Mouse (Mus musculus): ENCODE results near the gene Ankfy1.

Ankfy1 gene

DNA sequence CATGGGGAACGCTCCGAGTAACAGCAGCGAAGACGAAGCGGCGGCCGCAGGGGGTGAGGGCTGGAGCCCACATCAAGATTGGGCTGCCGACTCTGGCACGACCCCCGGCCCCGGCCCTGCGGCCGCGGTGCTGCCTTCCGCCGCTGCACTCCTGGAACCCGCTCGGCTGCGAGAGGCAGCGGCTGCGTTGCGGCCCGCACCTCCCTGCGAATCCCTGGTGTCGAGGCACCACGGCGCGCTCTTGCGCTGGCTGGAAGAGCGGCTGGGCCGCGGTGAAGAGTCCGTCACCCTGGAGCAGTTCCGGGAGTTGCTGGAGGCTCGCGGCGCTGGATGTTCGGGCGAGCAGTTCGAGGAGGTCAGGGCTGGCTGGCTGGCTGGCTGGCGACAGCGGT is 106.5 kb downstream of the Ankfy1 start:
- DNase-seq = no peak

DNA sequence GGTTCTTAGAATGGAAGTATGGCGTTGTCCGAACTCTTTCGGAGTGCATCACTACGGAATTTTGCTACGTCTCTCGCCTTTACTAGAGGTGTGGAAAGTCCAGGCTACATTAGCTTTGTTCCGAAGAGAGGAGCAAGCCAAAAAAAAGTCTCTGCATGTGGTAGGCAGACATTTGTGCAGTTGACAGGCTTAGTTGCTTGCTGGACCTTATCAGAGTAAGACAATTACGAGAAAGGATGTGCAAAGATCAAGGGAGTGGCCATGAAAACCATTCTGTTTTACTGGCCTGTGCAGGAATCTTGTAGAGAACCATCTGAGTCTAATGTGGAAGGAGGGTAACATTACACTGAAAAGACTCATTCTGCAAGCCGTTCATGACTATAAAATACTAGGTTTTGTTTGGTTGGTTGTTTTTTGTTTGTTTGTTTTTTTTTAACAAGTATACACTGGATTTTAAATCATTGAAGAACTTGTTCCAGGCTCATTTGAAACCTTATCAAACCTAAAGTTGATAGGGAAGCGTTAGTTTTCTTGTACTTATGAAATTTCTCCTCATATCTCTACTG is 107.0 kb downstream of the Ankfy1 start:
- no peak for DNase-seq

DNA sequence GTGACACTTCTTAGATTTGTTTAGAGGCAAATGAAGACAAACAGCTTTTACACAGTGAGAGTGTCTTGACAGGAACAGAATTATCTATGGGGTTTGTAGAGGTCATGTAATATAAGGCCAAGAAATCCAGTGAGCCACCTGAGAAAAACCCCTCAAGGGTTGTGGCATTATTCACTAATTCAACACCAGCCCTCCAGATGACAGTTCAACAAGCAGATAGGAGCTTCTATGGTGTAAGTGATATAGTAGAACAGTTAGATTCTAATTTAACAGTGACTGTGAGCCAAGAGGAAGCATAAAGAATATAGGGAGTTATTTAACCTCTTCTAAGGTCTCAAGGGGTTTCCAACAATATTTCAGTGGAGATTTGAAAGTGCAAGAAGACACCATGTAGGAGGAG is 108.3 kb downstream of the Ankfy1 start:
- no peak for DNase-seq

DNA sequence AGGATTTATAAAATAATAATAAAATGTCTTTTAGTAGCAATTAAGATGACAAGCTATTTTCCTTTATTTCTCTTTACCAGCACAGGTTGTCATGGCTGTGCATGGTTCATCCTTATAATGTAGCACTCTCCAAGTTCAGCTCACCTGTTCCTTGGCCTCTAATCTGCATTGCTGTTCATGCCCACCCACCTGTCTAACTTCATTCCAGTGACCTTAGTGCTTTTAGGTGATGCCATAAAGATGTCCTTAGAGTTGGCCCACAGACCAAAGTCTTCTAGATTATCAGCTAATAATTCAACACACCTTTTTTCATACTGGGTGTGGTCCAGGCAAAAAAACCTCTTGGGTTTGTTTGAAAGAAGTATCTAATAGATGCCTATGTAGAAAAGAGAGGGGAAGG is 111.4 kb downstream of the Ankfy1 start:
- no peak for DNase-seq

DNA sequence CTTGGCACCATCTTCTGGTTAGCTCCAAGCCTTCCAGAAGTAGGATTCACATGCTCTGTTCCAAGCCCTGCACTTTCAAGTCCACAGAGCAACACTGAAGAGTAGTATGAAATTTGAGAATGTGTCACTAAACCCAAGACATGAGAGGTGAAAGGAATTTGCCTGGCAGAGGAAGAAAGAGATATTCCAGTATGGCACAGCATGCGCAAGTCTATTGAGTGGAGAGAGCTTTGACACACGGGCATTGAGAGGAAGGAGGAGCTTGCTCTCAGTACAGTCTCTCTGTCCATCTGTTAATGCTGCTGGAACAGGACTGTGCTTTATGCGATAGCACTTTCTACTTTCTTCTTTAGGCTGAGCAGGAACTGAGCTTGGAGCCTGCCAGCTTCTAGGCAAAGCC is 113.2 kb downstream of the Ankfy1 start:
- no peak for DNase-seq

DNA sequence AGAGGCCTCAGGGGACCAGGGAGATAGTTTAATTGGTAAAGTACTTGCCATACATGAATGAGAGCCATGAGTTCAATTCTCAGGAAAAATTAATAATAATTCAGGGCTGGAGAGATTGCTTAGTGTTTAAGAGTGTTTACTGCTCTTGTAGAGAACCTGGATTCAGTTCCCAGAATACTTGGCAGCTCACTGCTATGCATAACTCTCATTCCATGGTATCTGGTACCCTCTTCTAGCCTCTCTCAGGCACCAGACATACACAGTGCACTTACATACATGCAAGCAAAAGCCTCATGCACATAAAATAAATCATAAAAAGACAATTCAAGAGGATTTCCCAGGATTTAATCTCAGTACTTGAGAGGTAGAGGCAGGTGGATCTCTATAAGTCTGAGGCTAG is 114.8 kb downstream of the Ankfy1 start:
- DNase-seq = no peak

GRCm38 (mm10) chr11:72805232-72805631 is 115.4 kb downstream of the Ankfy1 start:
- no peak for DNase-seq

DNA sequence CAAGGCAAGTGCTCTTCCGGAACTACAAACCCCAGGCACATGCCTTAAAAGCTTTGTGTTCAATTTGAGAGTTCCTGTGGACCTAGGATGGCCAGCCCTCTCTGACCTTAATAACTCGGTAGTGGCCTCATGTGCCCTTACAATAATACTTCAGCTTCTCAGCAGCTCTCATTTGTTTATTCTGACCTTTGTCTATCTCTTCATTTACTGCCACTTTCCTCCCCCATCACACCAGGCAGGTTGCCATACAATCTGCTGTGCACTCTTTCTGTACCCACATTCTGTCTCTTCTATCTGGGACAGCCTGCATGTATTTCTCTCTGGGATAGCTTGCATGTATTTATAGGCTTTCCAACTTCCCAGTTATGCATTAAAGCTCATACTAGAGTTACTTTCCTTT is 116.8 kb downstream of the Ankfy1 start:
- DNase-seq = no peak

DNA sequence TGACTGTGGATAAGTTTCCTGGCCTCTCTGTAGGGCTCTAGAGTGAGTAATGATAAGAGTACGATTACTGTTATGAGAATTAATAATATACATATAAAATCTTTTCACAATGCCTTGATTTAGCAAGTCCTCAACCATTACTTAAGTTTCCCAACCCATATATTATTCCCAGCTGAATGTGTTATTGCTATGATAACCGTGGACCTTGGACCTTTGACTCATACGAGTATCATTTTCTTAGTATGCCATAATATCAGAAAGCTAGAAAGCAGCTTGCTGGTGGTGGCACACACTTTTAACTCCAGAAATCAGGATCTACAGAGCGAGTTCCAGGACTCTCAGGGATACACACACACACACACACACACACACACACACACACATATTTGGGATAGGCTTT is 118.2 kb downstream of the Ankfy1 start:
- no peak for DNase-seq

DNA sequence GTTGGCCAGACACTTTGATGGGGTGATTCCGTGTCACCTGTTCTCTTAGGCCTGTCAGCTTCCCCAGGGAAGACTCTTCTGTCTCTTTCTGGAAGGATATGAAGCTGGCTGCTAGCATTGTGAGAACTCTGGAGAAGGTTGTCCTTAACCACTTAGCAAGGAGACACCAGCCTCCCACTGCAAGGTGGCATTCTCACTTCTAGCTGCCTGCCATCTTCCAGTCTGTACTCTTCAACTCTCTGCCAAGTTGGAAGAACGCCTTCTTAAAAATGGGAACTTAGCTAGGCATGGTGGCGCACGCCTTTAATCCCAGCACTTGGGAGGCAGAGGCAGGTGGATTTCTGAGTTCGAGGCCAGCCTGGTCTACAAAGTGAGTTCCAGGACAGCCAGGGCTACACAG is 123.9 kb downstream of the Ankfy1 start:
- no peak for DNase-seq

GRCm38 (mm10) chr11:72814188-72814587 is 124.4 kb downstream of the Ankfy1 start:
- DNase-seq = peak; percentile 22

GRCm38 (mm10) chr11:72816859-72817258 is 127.1 kb downstream of the Ankfy1 start:
- DNase-seq = no peak

- DNase-seq = no peak
Observed at GRCm38 (mm10) chr11:72818067-72818466, 128.3 kb downstream of the Ankfy1 start.

- DNase-seq = no peak
Observed at GRCm38 (mm10) chr11:72821041-72821440, 131.2 kb downstream of the Ankfy1 start.
